Mouse (Mus musculus) thymus, postnatal 10 days (tissue): ENCODE results near the gene 4933424G06Rik.

Experiments
- DNase-seq, 2 experiments: peaks; one replicate each; pipeline ENCODE4 v3.0.0; 2021; ENCODE audit warnings: low spot score in 2 of 2

Gene 4933424G06Rik

GRCm38 (mm10) chr1:36709055-36709853 is 695 bp upstream of the 4933424G06Rik start:
- peak; percentile 44 to 51 for DNase-seq

GRCm38 (mm10) chr1:36711104-36711503 is 1.2 kb downstream of the 4933424G06Rik start:
- no peak for DNase-seq

GRCm38 (mm10) chr1:36714311-36714710 is 4.4 kb downstream of the 4933424G06Rik start, which contains the start of gene Actr1b:
Gene Actr1b (minus strand): TSS chr1:36714422.
- no peak for DNase-seq

GRCm38 (mm10) chr1:36718786-36719185 is 8.8 kb downstream of the 4933424G06Rik start:
- DNase-seq: no peak

- peak in 1 of 2 experiments; percentile 18 for DNase-seq
These were observed 13.5 kb downstream of the 4933424G06Rik start for GRCm38 (mm10) chr1:36723146-36724056.

GRCm38 (mm10) chr1:36724057-36724431 is 14.1 kb downstream of the 4933424G06Rik start:
- no peak for DNase-seq

GRCm38 (mm10) chr1:36737300-36737699 is 27.4 kb downstream of the 4933424G06Rik start:
- DNase-seq: peak; percentile 72 to 88

GRCm38 (mm10) chr1:36739231-36739630 is 29.3 kb downstream of the 4933424G06Rik start:
- no peak for DNase-seq

- no peak for DNase-seq
These were observed 33.1 kb downstream of the 4933424G06Rik start for GRCm38 (mm10) chr1:36743046-36743445.

- DNase-seq: peak; percentile 64 to 84
These were observed 34.5 kb downstream of the 4933424G06Rik start for GRCm38 (mm10) chr1:36744268-36744944.

- DNase-seq: no peak
These were observed 35.7 kb downstream of the 4933424G06Rik start for GRCm38 (mm10) chr1:36745661-36746060.

GRCm38 (mm10) chr1:36746452-36746851 is 36.5 kb downstream of the 4933424G06Rik start:
- DNase-seq: peak in 1 of 2 experiments; percentile 72

GRCm38 (mm10) chr1:36753932-36754675 is 44.2 kb downstream of the 4933424G06Rik start:
- no peak for DNase-seq

GRCm38 (mm10) chr1:36758553-36758952 is 48.6 kb downstream of the 4933424G06Rik start:
- DNase-seq: no peak

GRCm38 (mm10) chr1:36759076-36759475 is 49.1 kb downstream of the 4933424G06Rik start:
- DNase-seq: no peak

- DNase-seq: no peak
These were observed 50.5 kb downstream of the 4933424G06Rik start for GRCm38 (mm10) chr1:36760401-36760800.

- DNase-seq: no peak
These were observed 51.1 kb downstream of the 4933424G06Rik start for GRCm38 (mm10) chr1:36761061-36761460.

GRCm38 (mm10) chr1:36761568-36761967 is 51.6 kb downstream of the 4933424G06Rik start, which contains the start of gene Zap70:
Gene Zap70 (plus strand): TSS chr1:36761798.
- peak; percentile 77 for DNase-seq

GRCm38 (mm10) chr1:36766431-36767205 is 56.7 kb downstream of the 4933424G06Rik start:
- DNase-seq: peak; percentile 61 to 73

- no peak for DNase-seq
These were observed 57.4 kb downstream of the 4933424G06Rik start for GRCm38 (mm10) chr1:36767321-36767720.
